Mouse (Mus musculus) CD4-positive helper T cell, adult 2 months (primary cell): ENCODE results near the gene Rhox7a.
"Not testable (repeated sequence)": the region's sequence is repeated elsewhere in the genome, so short reads cannot be mapped to it uniquely, and the experiment has no call there.

ENCODE experiments used
- DNase-seq: peaks from one replicate; pipeline ENCODE4 v3.0.0-alpha.2; 2012; ENCODE audit warnings: low read depth, missing footprints, low spot score

Rhox7a gene

GRCm38 (mm10) chrX:37831386-37831785 is at the start of gene Rhox7a:
Rhox7a (plus strand) TSS chrX:37831686.
- not testable (repeated sequence) for DNase-seq

GRCm38 (mm10) chrX:37807286-37808080 is 24.0 kb upstream of the Rhox7a start:
- no peak for DNase-seq

DNA sequence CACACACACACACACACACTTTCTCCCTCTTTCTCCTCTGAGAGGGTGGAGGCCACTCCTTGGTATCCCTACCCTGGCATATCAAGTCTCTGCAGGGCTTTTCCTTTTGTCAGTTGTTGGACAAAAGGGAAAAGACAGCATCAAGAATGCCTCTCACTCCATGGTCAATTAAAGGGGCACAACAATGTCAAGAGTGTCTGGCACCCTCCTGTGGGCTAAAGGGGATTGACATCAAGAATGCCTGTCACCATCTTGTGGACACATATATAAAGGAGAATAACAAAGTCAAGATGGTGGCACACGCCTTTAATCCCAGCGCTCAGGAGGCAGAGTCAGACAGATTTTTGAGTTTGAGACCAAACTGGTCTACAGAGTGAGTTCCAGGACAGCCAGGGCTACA is 22.1 kb upstream of the Rhox7a start:
- DNase-seq, result no peak

GRCm38 (mm10) chrX:37811179-37811578 is 20.3 kb upstream of the Rhox7a start:
- no peak for DNase-seq

GRCm38 (mm10) chrX:37815665-37816064 is 15.8 kb upstream of the Rhox7a start:
- DNase-seq, result no peak

DNA sequence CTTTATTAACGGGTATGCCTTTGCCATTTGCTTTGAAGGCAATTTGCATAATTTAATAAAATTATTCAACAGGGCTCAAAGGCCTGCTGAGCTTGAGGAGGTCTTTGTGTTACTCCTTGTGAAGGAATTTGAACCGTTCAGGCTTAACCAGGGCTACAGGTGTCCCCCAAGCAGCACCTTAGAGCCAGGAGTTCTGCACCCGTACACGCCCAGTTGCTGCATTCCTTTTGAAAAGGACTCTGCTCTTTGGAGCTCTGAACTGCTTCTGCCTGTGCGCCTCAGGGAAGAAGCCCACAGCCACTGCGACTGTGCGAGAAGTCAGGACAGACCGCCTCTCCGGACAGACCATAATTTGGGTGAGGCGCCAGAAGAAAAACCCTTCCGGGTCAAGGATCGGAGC is 4.9 kb upstream of the Rhox7a start, which contains the start of gene Rhox6:
Gene Rhox6, plus strand, starts transcription at position 301 of the 400 bp plus-strand sequence.
- not testable (repeated sequence) for DNase-seq

- no peak for DNase-seq
Observed at GRCm38 (mm10) chrX:37871641-37872040, 40.2 kb downstream of the Rhox7a start.

- no peak for DNase-seq
Observed at GRCm38 (mm10) chrX:37878844-37879243, 47.4 kb downstream of the Rhox7a start, which contains the start of gene Rhox8. Rhox8 (minus strand) TSS chrX:37878944.
